Mouse (Mus musculus): ENCODE measurements around the gene Sun2.

DNA sequence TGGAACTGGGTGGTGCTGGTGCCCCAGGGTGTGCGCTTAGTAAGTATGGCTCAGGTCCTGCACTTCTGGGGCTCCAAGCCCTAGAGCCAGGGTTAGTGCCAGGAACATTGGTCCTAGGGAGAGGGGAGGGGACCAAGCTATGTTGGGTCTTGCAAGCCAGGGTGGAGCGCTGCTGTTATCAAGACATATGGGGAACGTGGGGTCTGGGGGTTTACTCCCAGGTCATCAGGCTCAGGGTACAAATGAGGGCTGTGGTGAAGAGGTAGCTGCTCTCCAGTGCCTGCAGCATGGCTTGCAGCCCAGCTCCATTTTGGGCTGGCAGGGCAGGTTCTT lies 11.1 kb upstream of the Sun2 start:
- TF ChIP-seq POLR2A (IDR thresholded peaks at IDR 0.05; ENCODE audit: borderline replicate concordance, insufficient read depth, low read length) (no peak), CTCF (IDR thresholded peaks at IDR 0.05; ENCODE audit: borderline replicate concordance, insufficient read depth, low read depth, low read length) (no peak)
